Mouse (Mus musculus) hindbrain, embryonic 16.5 days (tissue): Measurements from ENCODE around the gene Brd3os. TPM values are rescaled to one million over a fixed set of nuclear protein-coding genes. Genes with fewer than 3 reads are reported as not detected.

Experiments
- ATAC-seq: fragments of 200-750 bp; cut with Nextera tagmentation; 2 replicates; pipeline ENCODE4 v1.8.0; 2017; ENCODE audit warnings: moderate TSS enrichment, moderate library complexity
- H3K27ac ChIP-seq: fragments of 300-500 bp; sonication (generic); 2 replicates; pipeline ENCODE4 v1.5.1; 2014; ENCODE audit warnings: low read depth, mild to moderate bottlenecking, control low read depth, low read length, moderate library complexity
- H3K27me3 ChIP-seq: fragments of 300-500 bp; sonication (generic); replicated peaks from 2 replicates; pipeline ENCODE4 v1.6.1; 2014; ENCODE audit warnings: low read length; ENCODE audit not compliant: control insufficient read depth, insufficient read depth
- H3K36me3 ChIP-seq: fragments of 300-500 bp; sonication (generic); 2 replicates; pipeline ENCODE4 v1.6.1; 2014; ENCODE audit warnings: mild to moderate bottlenecking, low read length, moderate library complexity, mixed read lengths; ENCODE audit not compliant: control insufficient read depth, insufficient read depth
- H3K4me1 ChIP-seq: fragments of 300-500 bp; sonication (generic); 2 replicates; pipeline ENCODE4 v1.6.1; 2014; ENCODE audit warnings: low read depth, low read length; ENCODE audit not compliant: control insufficient read depth, insufficient read depth
- H3K4me2 ChIP-seq: fragments of 300-500 bp; sonication (generic); 2 replicates; pipeline ENCODE4 v1.6.1; 2014; ENCODE audit warnings: mild to moderate bottlenecking, low read length, control low read depth, moderate library complexity
- H3K4me3 ChIP-seq: fragments of 300-500 bp; sonication (generic); 2 replicates; pipeline ENCODE4 v1.5.1; 2014; ENCODE audit warnings: mild to moderate bottlenecking, low read length, control low read depth, moderate library complexity
- H3K9ac ChIP-seq: fragments of 300-500 bp; sonication (generic); 2 replicates; pipeline ENCODE4 v1.6.1; 2014; ENCODE audit warnings: low read depth, mild to moderate bottlenecking, control low read depth, low read length, moderate library complexity
- H3K9me3 ChIP-seq: fragments of 300-500 bp; sonication (generic); 2 replicates; pipeline ENCODE4 v1.6.1; 2014; ENCODE audit warnings: mild to moderate bottlenecking, low read length, moderate library complexity; ENCODE audit not compliant: control insufficient read depth
- WGBS: fragments of 180-500 bp; shearing (Covaris S2); extraction: QIAGEN DNeasy Blood & Tissue Kit; methylation state at CpG from one replicate; pipeline ENCODE4 v1.1.7; 2014; 5-methylcytosine and 5-hydroxymethylcytosine counted together
- polyA plus RNA-seq: library from polyadenylated mRNA; unstranded; fragments of >200 nt; fragmentation: Nextera tagmentation; extraction: Ambion mirVana; gene quantifications from 2 replicates; pipeline ENCODE4 v1.2.1, GENCODE M21; 2015

Brd3os gene
- polyA plus RNA-seq, 1 experiment from 2014 or later: 45.6 TPM

- Histone ChIP-seq H3K4me2 (no peak overlapping the region), H3K27ac (no peak overlapping the region), H3K27me3 (no peaks in the 10 kb centered on the region), H3K9ac (no peak overlapping the region), H3K9me3 (no peaks in the 10 kb centered on the region), H3K4me1 (peaks cover 25% of the 10 kb centered on the region), H3K4me3 (no peak overlapping the region), H3K36me3 (no peaks in the 10 kb centered on the region)
- peak; percentile 53 for ATAC-seq
- WGBS: 0% methylated on average over 4 of the region's 4 CpGs
Measured at GRCm38 (mm10) chr2:27428071-27428470, 14.1 kb upstream of the Brd3os start.

GRCm38 (mm10) chr2:27430621-27431020, 11.5 kb upstream of the Brd3os start:
- Histone ChIP-seq H3K4me2 (no peak overlapping the region), H3K27me3 (no peaks in the 10 kb centered on the region), H3K36me3 (no peaks in the 10 kb centered on the region), H3K9me3 (no peaks in the 10 kb centered on the region), H3K4me1 (peaks cover 6% of the 10 kb centered on the region), H3K9ac (no peak overlapping the region), H3K4me3 (no peak overlapping the region), H3K27ac (no peak overlapping the region)
- ATAC-seq: no peak
- WGBS: 88% methylated on average over 7 of the region's 7 CpGs

GRCm38 (mm10) chr2:27432599-27432998, 9.5 kb upstream of the Brd3os start:
- H3K27me3 ChIP-seq: no peaks in the 10 kb centered on the region
- H3K4me2 ChIP-seq: no peak overlapping the region
- no peaks in the 10 kb centered on the region for H3K36me3 ChIP-seq
- H3K4me3 ChIP-seq: no peak overlapping the region
- no peak overlapping the region for H3K9ac ChIP-seq
- no peak overlapping the region for H3K27ac ChIP-seq
- no peak for ATAC-seq
- 78% methylated on average over 2 of the region's 2 CpGs for WGBS
- H3K4me1 ChIP-seq: peaks cover 4% of the 10 kb centered on the region
- no peaks in the 10 kb centered on the region for H3K9me3 ChIP-seq

- H3K27me3 ChIP-seq: no peaks in the 10 kb centered on the region
- ATAC-seq: no peak
- no peak overlapping the region for H3K4me2 ChIP-seq
- no peak overlapping the region for H3K9ac ChIP-seq
- no peaks in the 10 kb centered on the region for H3K9me3 ChIP-seq
- H3K36me3 ChIP-seq: no peaks in the 10 kb centered on the region
- WGBS: 78% methylated on average over 1 of the region's 1 CpGs
- H3K4me3 ChIP-seq: no peak overlapping the region
- H3K27ac ChIP-seq: no peak overlapping the region
- peaks cover 2% of the 10 kb centered on the region for H3K4me1 ChIP-seq
Measured at GRCm38 (mm10) chr2:27437876-27438275, 4.2 kb upstream of the Brd3os start.

GRCm38 (mm10) chr2:27438281-27438680, 3.8 kb upstream of the Brd3os start:
- 28% methylated on average over 11 of the region's 11 CpGs for WGBS
- Histone ChIP-seq H3K9me3 (no peaks in the 10 kb centered on the region), H3K4me1 (peaks cover 6% of the 10 kb centered on the region), H3K27me3 (no peaks in the 10 kb centered on the region), H3K4me2 (no peak overlapping the region), H3K36me3 (no peaks in the 10 kb centered on the region), H3K4me3 (no peak overlapping the region), H3K9ac (no peak overlapping the region), H3K27ac (no peak overlapping the region)
- no peak for ATAC-seq

GRCm38 (mm10) chr2:27442708-27443449, 755 bp downstream of the Brd3os start:
- 34% methylated on average over 19 of the region's 20 CpGs for WGBS
- Histone ChIP-seq H3K9ac (peak overlapping the region; percentile 78), H3K4me3 (peak overlapping the region; percentile 70), H3K4me1 (peaks cover 13% of the 10 kb centered on the region), H3K9me3 (no peaks in the 10 kb centered on the region), H3K27ac (peak overlapping the region; percentile 81), H3K36me3 (peaks cover 13% of the 10 kb centered on the region), H3K27me3 (no peaks in the 10 kb centered on the region), H3K4me2 (peak overlapping the region; percentile 65)
- ATAC-seq: no peak; the same call in 1 of the 2 replicates

GRCm38 (mm10) chr2:27443450-27443708, 1.3 kb downstream of the Brd3os start:
- no peak for ATAC-seq
- Histone ChIP-seq H3K4me2 (peak overlapping the region; percentile 65), H3K9ac (no peak overlapping the region), H3K36me3 (peaks cover 16% of the 10 kb centered on the region), H3K27me3 (no peaks in the 10 kb centered on the region), H3K27ac (no peak overlapping the region), H3K4me3 (peak overlapping the region; percentile 70), H3K9me3 (no peaks in the 10 kb centered on the region), H3K4me1 (peaks cover 13% of the 10 kb centered on the region)
- 71% methylated on average over 5 of the region's 5 CpGs for WGBS

GRCm38 (mm10) chr2:27445910-27446309, 3.8 kb downstream of the Brd3os start:
- Histone ChIP-seq H3K27me3 (no peaks in the 10 kb centered on the region), H3K9ac (no peak overlapping the region), H3K4me3 (no peak overlapping the region), H3K4me2 (no peak overlapping the region), H3K9me3 (no peaks in the 10 kb centered on the region), H3K36me3 (peaks cover 35% of the 10 kb centered on the region), H3K4me1 (peaks cover 13% of the 10 kb centered on the region), H3K27ac (no peak overlapping the region)
- WGBS: 96% methylated on average over 3 of the region's 3 CpGs
- no peak for ATAC-seq

GRCm38 (mm10) chr2:27446812-27447211, 4.7 kb downstream of the Brd3os start:
- Histone ChIP-seq H3K4me1 (peaks cover 13% of the 10 kb centered on the region), H3K36me3 (peaks cover 40% of the 10 kb centered on the region), H3K27me3 (no peaks in the 10 kb centered on the region), H3K4me2 (no peak overlapping the region), H3K9me3 (no peaks in the 10 kb centered on the region), H3K9ac (no peak overlapping the region), H3K4me3 (no peak overlapping the region), H3K27ac (no peak overlapping the region)
- ATAC-seq: no peak
- 94% methylated on average over 8 of the region's 8 CpGs for WGBS
